Mouse (Mus musculus) midbrain, embryonic 15.5 days (tissue): ENCODE measurements around the gene Cfap52. TPM values are rescaled to one million over a fixed set of nuclear protein-coding genes. Genes with fewer than 3 reads are reported as not detected.
A peak's percentile ranks its signal among the peaks of the same experiment; 100 is the strongest.

Source experiments
- ATAC-seq: fragments of 200-750 bp; cut with Nextera tagmentation; replicated peaks from 2 replicates; pipeline ENCODE4 v1.8.0; 2017; ENCODE audit warnings: moderate TSS enrichment
- H3K27ac ChIP-seq: fragments of 300-500 bp; sonication (generic); 2 replicates; pipeline ENCODE4 v1.5.1; 2015; ENCODE audit warnings: mild to moderate bottlenecking, inconsistent platforms
- H3K27me3 ChIP-seq: fragments of 300-500 bp; sonication (generic); replicated peaks from 2 replicates; pipeline ENCODE4 v1.6.1; 2015; ENCODE audit warnings: inconsistent platforms
- H3K36me3 ChIP-seq: fragments of 300-500 bp; sonication (generic); replicated peaks from 2 replicates; pipeline ENCODE4 v1.6.1; 2015; ENCODE audit warnings: inconsistent platforms
- H3K4me1 ChIP-seq: fragments of 300-500 bp; sonication (generic); 2 replicates; pipeline ENCODE4 v1.6.1; 2015; ENCODE audit warnings: inconsistent platforms
- H3K4me2 ChIP-seq: fragments of 300-500 bp; sonication (generic); 2 replicates; pipeline ENCODE4 v1.6.1; 2015; ENCODE audit warnings: inconsistent platforms, mild to moderate bottlenecking, moderate library complexity
- H3K4me3 ChIP-seq: fragments of 300-500 bp; sonication (generic); 2 replicates; pipeline ENCODE4 v1.5.1; 2015; ENCODE audit warnings: mild to moderate bottlenecking, inconsistent platforms
- H3K9ac ChIP-seq: fragments of 300-500 bp; sonication (generic); 2 replicates; pipeline ENCODE4 v1.6.1; 2015; ENCODE audit warnings: mild to moderate bottlenecking, inconsistent platforms
- H3K9me3 ChIP-seq: fragments of 300-500 bp; sonication (generic); 2 replicates; pipeline ENCODE4 v1.6.1; 2016; ENCODE audit warnings: inconsistent platforms
- WGBS: fragments of 180-500 bp; shearing (Covaris S2); methylation state at CpG from one replicate; pipeline ENCODE4 v1.1.7; 2015; ENCODE audit warnings: mixed read lengths; 5-methylcytosine and 5-hydroxymethylcytosine counted together
- polyA plus RNA-seq: library from polyadenylated mRNA; unstranded; fragments of >200 nt; fragmentation: Nextera tagmentation; extraction: Ambion mirVana; gene quantifications from 2 replicates; pipeline ENCODE4 v1.2.1, GENCODE M21; 2015

Cfap52 gene
- 5.0 and 5.1 TPM in 2 replicates for polyA plus RNA-seq

DNA sequence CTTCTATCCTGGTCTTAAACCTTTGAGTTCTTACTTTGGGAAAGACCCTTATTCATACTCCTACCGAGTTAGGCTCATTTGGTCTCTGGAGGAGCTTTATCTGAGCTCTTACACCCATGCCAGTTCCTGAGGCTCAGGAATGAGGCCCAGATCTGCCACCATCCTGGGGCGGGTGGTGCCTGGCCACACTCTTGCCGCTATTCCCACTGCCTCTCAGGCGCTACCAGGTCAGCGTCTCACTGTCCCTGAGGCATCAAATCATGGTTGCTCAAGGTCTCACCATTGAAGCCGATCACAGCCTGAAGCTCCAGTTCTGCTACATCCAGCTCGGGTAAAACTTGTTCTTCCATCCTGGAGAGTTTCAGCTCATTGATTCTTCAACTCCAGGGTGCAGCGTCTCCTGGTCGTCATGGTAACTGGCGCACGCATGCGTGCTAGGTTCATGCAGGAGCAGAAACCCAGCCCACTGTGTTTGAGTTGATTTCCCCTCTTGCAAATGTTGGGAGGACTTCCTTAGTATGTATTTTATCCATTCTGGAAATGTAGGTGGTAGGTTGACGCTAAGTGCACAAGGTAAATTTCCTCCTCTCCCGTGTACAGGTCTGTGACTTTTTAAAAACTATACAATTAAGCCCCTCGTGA lies at the start of gene Cfap52:
Cfap52 (minus strand) TSS at position 410 of the 642 bp plus-strand sequence.
- Histone ChIP-seq H3K27ac (peak within 1 kb of the TSS; percentile 16; the same call in 1 of the 2 replicates), H3K36me3 (no peaks in the 10 kb centered on the region), H3K9ac (peak within 1 kb of the TSS; percentile 65), H3K9me3 (no peaks in the 10 kb centered on the region), H3K4me1 (peaks cover 26% of the 10 kb centered on the region), H3K27me3 (no peaks in the 10 kb centered on the region), H3K4me2 (peak within 1 kb of the TSS; percentile 85), H3K4me3 (peak within 1 kb of the TSS; percentile 63)
- 7% methylated on average over 15 of the region's 15 CpGs for WGBS
- peak; percentile 76 for ATAC-seq

DNA sequence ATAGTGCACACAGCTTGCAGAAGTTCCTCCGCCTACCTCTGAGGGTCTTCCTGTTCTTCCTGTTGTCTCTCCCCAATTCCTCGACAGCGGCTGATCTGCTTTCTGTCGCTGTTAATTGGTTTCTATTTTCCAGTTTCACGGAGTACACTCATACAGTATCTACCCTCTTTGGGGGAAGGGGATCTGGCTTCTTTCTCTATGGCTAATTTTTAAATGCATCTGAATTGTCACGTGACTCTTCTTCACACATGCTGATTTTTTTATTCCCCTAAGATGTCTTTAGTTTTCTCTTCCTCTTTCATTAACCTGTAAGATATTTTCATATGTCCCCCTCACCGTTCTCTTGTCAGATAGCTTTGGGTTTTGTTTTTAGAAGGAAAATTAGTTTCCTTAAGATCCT lies 46.8 kb upstream of the Cfap52 start:
- Histone ChIP-seq H3K27me3 (no peaks in the 10 kb centered on the region), H3K9me3 (no peaks in the 10 kb centered on the region), H3K4me2 (no peak overlapping the region), H3K36me3 (no peaks in the 10 kb centered on the region), H3K27ac (no peak overlapping the region), H3K4me1 (no peaks in the 10 kb centered on the region), H3K4me3 (no peak overlapping the region), H3K9ac (no peak overlapping the region)
- 85% methylated on average over 7 of the region's 7 CpGs for WGBS
- no peak for ATAC-seq

DNA sequence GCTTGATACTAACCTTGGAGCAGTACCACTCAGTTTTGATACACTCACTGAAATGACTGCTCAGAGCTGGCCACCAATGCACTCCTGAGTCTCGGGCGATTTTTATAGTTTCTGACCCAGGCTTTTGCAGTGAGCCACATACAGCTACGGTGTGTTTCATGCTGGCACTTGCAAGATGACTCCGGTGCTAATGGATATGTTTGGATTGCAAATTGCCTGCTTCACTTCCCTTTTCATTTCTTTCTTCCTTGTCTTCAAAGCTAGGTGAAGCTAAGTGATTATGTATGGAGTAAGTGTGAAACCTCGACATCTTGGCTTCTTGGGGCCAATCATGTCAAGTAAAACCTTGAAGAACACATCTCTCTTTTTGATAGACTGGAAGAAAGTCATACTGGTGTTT lies 43.9 kb upstream of the Cfap52 start:
- H3K27ac ChIP-seq: no peak overlapping the region
- WGBS: 77% methylated on average over 5 of the region's 5 CpGs
- H3K4me3 ChIP-seq: no peak overlapping the region
- no peaks in the 10 kb centered on the region for H3K27me3 ChIP-seq
- no peaks in the 10 kb centered on the region for H3K9me3 ChIP-seq
- no peak overlapping the region for H3K4me2 ChIP-seq
- no peak for ATAC-seq
- H3K36me3 ChIP-seq: no peaks in the 10 kb centered on the region
- H3K4me1 ChIP-seq: peaks cover 6% of the 10 kb centered on the region
- no peak overlapping the region for H3K9ac ChIP-seq

DNA sequence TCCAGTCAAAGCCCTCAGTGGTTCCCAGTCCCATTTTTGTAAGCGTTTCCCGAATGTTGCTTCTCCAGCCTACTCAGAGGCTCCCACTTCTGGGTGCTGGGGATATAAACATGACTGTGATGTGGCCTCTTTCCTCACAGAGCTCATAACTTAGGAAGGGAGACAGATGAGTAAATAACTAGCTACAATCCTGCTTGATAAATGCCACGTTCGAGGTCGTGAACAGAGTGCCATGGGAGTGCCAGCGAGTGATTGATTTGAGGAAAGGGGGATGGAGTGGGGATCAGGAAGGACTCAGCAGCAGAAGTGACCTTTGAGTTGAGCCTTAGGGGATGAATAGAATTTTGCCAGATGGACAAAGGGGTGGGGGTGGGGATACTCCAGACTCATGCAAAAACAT lies 42.2 kb upstream of the Cfap52 start:
- no peaks in the 10 kb centered on the region for H3K36me3 ChIP-seq
- peaks cover 6% of the 10 kb centered on the region for H3K4me1 ChIP-seq
- no peak overlapping the region for H3K9ac ChIP-seq
- no peaks in the 10 kb centered on the region for H3K9me3 ChIP-seq
- WGBS: 57% methylated on average over 6 of the region's 6 CpGs
- no peak overlapping the region for H3K4me2 ChIP-seq
- H3K27me3 ChIP-seq: no peaks in the 10 kb centered on the region
- H3K4me3 ChIP-seq: no peak overlapping the region
- ATAC-seq: no peak
- no peak overlapping the region for H3K27ac ChIP-seq

DNA sequence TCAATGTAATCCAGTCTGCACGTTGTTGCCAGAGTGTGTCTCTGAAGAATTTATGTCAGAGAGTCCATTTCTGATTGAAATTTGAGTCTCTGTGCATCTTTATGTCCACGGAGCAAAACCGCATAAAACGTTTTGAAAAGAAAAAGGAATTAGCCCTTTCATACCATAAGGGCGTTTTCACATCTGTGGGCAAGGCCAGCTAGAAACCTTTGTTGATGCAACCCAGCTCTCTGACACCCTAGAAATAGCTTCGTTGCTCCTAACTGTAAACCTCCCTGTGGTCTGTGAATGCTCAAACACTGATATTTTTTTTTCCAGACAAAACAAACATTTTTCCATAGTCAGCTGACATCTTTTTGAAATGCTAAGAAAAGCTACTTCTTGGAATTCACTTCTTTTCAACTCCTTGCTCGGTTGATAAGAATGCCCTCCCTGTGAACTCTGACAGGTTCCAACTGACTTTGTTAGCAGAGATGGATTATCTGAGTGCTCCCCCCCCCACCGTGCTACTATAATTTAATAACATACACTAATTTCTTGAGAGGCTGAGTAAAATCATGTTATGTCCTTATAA lies 40.9 kb upstream of the Cfap52 start:
- WGBS: 27% methylated on average over 8 of the region's 8 CpGs

DNA sequence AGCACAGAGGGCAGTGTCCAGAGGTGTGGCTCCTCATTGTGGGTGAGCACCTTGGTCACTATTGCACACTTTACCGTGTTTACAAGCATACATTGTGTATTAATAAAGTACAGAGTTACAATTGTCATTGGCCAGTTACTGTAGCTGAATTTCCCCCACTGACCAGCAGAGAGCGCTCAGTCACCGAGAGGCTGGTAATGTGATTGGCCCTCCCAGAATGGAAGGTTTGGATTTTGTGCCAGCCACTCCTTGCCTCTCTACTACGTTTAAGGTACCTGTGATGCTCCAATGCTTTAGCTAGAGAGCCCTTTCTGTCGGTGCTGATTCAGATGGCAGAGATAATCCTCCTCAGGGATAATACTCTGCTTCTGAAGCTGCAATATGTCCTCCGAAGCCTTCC lies 38.7 kb upstream of the Cfap52 start:
- Histone ChIP-seq H3K4me2 (no peak overlapping the region), H3K27ac (no peak overlapping the region), H3K9ac (no peak overlapping the region), H3K27me3 (no peaks in the 10 kb centered on the region), H3K4me1 (peaks cover 6% of the 10 kb centered on the region), H3K9me3 (no peaks in the 10 kb centered on the region), H3K4me3 (no peak overlapping the region), H3K36me3 (no peaks in the 10 kb centered on the region)
- WGBS: 19% methylated on average over 6 of the region's 6 CpGs
- no peak; the same call in 1 of the 2 replicates for ATAC-seq

More for the DNA sequence above, 40.9 kb upstream of the Cfap52 start:
- no peaks in the 10 kb centered on the region for H3K36me3 ChIP-seq
- peaks cover 6% of the 10 kb centered on the region for H3K4me1 ChIP-seq
- no peaks in the 10 kb centered on the region for H3K27me3 ChIP-seq
- no peaks in the 10 kb centered on the region for H3K9me3 ChIP-seq
- ATAC-seq: no peak
- no peak overlapping the region for H3K4me2 ChIP-seq
- H3K27ac ChIP-seq: no peak overlapping the region; the same call in 1 of the 2 replicates
- no peak overlapping the region for H3K4me3 ChIP-seq
- no peak overlapping the region for H3K9ac ChIP-seq

DNA sequence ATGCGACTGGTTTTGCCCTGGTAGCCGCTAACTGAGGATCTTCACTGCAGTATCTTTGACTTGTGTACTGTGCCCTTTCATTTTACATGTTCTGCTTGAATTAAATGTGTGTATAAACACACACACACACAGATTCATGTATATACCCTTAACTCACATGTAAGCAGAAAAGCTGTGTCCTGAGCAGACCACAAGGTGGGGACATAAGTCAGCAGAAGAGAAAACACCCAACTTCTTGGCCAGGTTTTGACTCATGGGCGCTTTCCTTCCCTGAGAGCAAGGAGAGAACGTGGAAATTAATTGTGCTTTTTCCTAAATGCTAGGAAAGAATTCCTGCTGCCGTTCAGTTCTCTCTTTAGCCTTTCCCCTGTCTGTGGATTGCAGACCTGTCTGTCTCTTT lies 34.2 kb upstream of the Cfap52 start:
- 76% methylated on average over 5 of the region's 5 CpGs for WGBS
- ATAC-seq: no peak
- no peaks in the 10 kb centered on the region for H3K9me3 ChIP-seq
- H3K4me3 ChIP-seq: no peak overlapping the region
- H3K4me1 ChIP-seq: no peaks in the 10 kb centered on the region
- no peak overlapping the region for H3K9ac ChIP-seq
- H3K27me3 ChIP-seq: no peaks in the 10 kb centered on the region
- H3K27ac ChIP-seq: no peak overlapping the region
- no peak overlapping the region for H3K4me2 ChIP-seq
- H3K36me3 ChIP-seq: no peaks in the 10 kb centered on the region

DNA sequence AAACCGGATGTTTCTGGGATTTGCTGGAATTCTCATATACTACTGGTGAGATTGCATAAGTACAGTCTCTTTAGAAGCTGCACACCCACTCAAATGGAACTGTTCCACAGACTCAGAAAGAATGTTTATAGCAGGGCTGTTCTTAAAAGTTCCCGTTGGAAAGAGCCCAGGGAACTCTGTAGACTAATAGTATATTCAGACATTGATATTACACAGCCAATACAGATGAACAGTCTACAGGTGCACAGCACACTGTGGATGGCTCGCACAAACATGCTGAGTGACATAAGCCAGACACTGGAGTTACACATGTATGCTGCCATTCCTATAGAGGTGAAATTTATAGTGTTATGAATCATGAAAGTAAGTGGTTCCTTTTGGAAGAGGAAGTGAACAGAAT lies 33.5 kb upstream of the Cfap52 start:
- H3K27ac ChIP-seq: no peak overlapping the region
- WGBS: 92% methylated on average over 3 of the region's 3 CpGs
- ATAC-seq: no peak
- no peak overlapping the region for H3K4me3 ChIP-seq
- H3K4me2 ChIP-seq: no peak overlapping the region
- H3K4me1 ChIP-seq: no peaks in the 10 kb centered on the region
- H3K36me3 ChIP-seq: no peaks in the 10 kb centered on the region
- H3K27me3 ChIP-seq: no peaks in the 10 kb centered on the region
- H3K9ac ChIP-seq: no peak overlapping the region
- no peaks in the 10 kb centered on the region for H3K9me3 ChIP-seq

DNA sequence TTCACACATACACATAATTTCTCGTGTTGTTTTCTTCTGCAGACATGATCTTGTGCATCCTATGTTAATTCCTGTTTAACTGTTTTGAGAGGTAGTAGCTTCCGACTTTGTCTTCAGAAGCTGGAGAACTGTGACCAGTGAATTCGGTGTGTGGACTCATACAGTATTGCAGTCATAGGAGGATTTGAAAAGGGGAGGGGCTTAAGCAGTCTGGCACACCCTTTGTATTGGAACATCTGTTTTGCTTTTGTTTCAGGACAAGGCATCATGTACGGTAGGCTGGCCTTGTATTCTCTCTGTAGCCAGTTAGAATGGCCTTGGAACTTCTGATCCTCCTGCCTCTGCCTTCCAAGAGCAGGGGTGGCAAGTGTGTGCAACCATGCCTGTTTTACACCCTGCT lies 30.5 kb upstream of the Cfap52 start:
- 72% methylated on average over 4 of the region's 4 CpGs for WGBS
- no peak for ATAC-seq

DNA sequence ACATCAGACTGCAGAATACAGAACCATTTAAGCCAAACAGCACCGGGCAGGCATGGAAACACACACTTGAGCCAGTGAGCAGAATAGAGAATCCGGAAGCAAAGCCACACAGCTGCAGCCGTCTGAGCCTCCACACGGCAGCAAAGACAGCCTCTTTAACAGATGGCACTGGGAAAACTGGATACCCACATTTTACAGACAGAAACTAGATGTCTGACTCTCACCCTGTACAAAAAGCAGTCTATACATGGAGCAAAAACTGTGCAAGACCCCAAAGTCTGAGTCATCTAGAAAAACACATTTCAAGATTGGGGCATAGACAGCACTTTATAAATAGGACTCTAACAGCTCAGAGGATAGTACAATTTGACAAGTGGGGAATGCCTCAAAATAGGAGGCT lies 25.8 kb upstream of the Cfap52 start:
- 79% methylated on average over 4 of the region's 4 CpGs for WGBS
- Histone ChIP-seq H3K4me3 (no peak overlapping the region), H3K9ac (no peak overlapping the region), H3K4me2 (no peak overlapping the region), H3K36me3 (no peaks in the 10 kb centered on the region), H3K27ac (no peak overlapping the region), H3K9me3 (no peaks in the 10 kb centered on the region), H3K27me3 (no peaks in the 10 kb centered on the region), H3K4me1 (peaks cover 4% of the 10 kb centered on the region; the same call in 1 of the 2 replicates)
- no peak for ATAC-seq

More for the DNA sequence above, 30.5 kb upstream of the Cfap52 start:
- Histone ChIP-seq H3K4me2 (no peak overlapping the region), H3K4me1 (no peaks in the 10 kb centered on the region), H3K27ac (no peak overlapping the region), H3K9ac (no peak overlapping the region), H3K36me3 (no peaks in the 10 kb centered on the region), H3K27me3 (no peaks in the 10 kb centered on the region), H3K4me3 (no peak overlapping the region), H3K9me3 (no peaks in the 10 kb centered on the region)

DNA sequence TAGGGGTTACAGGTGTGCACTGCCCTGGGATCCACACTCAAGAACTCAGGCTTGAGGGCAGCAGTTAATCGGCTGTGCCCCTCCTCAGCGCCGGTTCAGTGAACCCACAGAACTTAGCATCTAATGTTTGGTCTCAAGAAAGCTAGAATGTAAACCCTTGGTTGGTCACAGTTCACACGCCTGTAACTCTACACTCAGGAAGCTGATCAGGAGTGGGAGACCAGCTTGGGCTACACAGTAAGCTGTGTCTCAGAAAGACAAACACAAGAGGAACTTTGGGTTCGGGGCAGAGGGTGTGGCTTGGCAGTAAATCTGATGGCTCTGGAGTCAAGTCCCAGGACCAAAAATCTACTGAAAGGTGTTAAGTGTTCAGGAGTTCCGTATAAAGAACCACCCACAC lies 18.1 kb upstream of the Cfap52 start:
- Histone ChIP-seq H3K9me3 (no peaks in the 10 kb centered on the region), H3K4me1 (peaks cover 3% of the 10 kb centered on the region; the same call in 1 of the 2 replicates), H3K36me3 (peaks cover 3% of the 10 kb centered on the region; the same call in 1 of the 2 replicates), H3K9ac (no peak overlapping the region), H3K27ac (no peak overlapping the region), H3K4me2 (no peak overlapping the region), H3K4me3 (no peak overlapping the region), H3K27me3 (no peaks in the 10 kb centered on the region)
- WGBS: 93% methylated on average over 6 of the region's 6 CpGs
- no peak for ATAC-seq

DNA sequence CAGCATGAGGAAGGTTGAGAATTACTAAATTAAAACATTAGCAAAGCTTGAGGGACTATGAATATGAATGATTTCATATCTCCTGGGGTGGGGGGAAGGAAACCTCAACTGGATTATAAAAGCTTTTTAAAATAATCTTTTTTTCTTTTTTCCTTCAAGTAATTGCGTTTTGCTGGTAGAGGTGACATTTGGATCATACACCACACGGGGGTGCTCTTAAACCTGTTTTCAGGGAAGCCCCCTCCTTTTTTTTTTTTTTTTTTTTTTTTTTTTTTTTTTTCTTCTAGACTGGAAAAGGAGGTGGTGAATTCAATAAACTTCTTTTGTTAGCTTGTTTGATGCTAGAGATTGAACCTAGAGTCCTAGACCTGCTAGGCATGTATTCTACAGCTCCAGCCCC lies 9.8 kb upstream of the Cfap52 start:
- 0 out of 2 replicates have a peak, but pooled peaks cover 5% of the 10 kb centered on the region for H3K36me3 ChIP-seq
- no peak overlapping the region for H3K27ac ChIP-seq
- no peak overlapping the region for H3K9ac ChIP-seq
- 7% methylated on average over 2 of the region's 2 CpGs for WGBS
- no peak overlapping the region for H3K4me3 ChIP-seq
- H3K9me3 ChIP-seq: no peaks in the 10 kb centered on the region
- no peaks in the 10 kb centered on the region for H3K27me3 ChIP-seq
- no peak for ATAC-seq
- H3K4me2 ChIP-seq: no peak overlapping the region
- no peaks in the 10 kb centered on the region for H3K4me1 ChIP-seq

DNA sequence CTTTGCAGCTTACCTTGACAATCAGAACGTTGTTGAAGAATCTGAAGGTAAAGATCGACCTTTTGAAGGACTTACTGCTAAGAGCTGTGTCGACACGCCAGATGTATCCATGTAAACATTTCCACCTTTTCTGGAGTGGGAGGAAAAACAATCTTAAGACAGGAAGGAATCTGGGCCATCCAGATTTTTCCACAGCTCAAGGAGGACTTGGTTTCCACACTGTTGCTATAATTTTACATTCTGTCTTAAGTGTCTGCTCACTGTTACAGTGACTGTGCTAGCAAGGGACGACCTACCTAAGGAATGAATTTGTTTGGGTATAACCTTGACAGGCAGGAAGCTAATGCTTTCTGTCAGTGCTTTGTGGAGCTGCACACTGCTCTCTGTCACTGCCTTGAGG lies 7.8 kb upstream of the Cfap52 start:
- no peak overlapping the region for H3K4me3 ChIP-seq
- ATAC-seq: no peak
- WGBS: 84% methylated on average over 5 of the region's 5 CpGs
- H3K4me1 ChIP-seq: no peaks in the 10 kb centered on the region
- H3K9me3 ChIP-seq: no peaks in the 10 kb centered on the region
- H3K27ac ChIP-seq: no peak overlapping the region
- H3K36me3 ChIP-seq: 0 out of 2 replicates have a peak, but pooled peaks cover 5% of the 10 kb centered on the region
- H3K4me2 ChIP-seq: no peak overlapping the region
- H3K27me3 ChIP-seq: no peaks in the 10 kb centered on the region
- no peak overlapping the region for H3K9ac ChIP-seq
